In the genomic region with DNA sequence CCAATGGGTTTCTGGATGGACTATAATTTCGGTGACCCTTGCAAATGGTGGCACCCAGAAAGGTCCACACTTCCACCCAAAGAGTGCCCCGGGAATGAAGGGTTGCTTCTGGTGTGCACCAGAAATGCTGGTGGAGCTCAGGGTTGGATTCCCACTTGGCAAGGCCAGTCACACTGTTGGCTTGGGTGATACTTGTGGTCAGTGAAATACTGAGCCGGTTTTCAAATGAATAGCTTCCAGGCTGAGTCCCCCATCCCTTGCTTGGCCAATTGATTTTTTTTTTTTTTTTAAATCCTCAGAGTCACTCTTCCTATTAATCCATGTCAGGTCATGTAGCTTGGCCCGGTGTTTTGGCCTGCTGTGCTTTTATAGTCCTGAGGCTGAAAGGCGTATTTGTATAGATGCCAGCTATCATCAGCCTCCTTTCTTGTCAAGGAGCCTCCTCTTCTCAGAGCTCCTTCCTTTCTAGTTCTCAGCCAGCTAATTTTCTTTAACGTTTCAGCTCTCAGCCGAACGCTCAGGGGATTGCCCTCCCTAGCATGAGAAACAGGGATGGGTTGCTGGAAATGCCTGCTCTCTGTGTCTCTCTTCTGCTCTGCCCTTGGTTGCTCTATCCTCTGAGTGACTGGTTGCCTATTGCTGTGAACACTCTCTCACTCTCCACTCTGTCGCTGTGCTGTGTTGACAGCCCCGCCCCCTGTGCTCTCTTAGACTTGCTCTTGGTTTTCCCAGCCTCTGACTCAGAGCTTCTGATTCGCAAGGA, we compare ENCODE assay signal across 10 mouse cellular contexts. TPM values are rescaled to one million over a fixed set of nuclear protein-coding genes. Genes with fewer than 3 reads are reported as not detected.
DNase-seq lines count a peak whose midpoint lies in the region; ATAC-seq lines count a peak whose summit lies in the region.
"Had no signal": no experiment of that assay in that cellular context is flagged by ENCODE, and none has a peak within 500 bp of the region (broad histone marks: within the 10 kb centered on the region; RNA-seq: fewer than 3 reads in every experiment).

No protein-coding gene starts in this region.

- no peak overlapping the region for H3K9ac ChIP-seq in embryonic facial prominence, embryonic 11.5 days (replicated peaks; ENCODE audit: low read length)
- H3K9ac ChIP-seq in intestine, embryonic 16.5 days (ENCODE audit: low read depth, low read length): no peak overlapping the region
- H3K9ac ChIP-seq: intestine, embryonic 15.5 days; liver, embryonic 13.5 days had no signal

- no peaks in the 10 kb centered on the region for H3K36me3 ChIP-seq in embryonic facial prominence, embryonic 11.5 days (replicated peaks; ENCODE audit: control insufficient read depth, insufficient read depth, low read depth, low read length)
- H3K36me3 ChIP-seq in embryonic facial prominence, embryonic 10.5 days (replicated peaks): no peaks in the 10 kb centered on the region
- H3K36me3 ChIP-seq in intestine, embryonic 16.5 days (ENCODE audit: control insufficient read depth, insufficient read depth, low read length): no peaks in the 10 kb centered on the region
- H3K36me3 ChIP-seq: intestine, embryonic 15.5 days; liver, embryonic 13.5 days had no signal

- WGBS in embryonic facial prominence, embryonic 11.5 days: 51% methylated on average over 11 of the region's 11 CpGs
- 48% methylated on average over 11 of the region's 11 CpGs for WGBS in embryonic facial prominence, embryonic 10.5 days
- 48% methylated on average over 11 of the region's 11 CpGs for WGBS in intestine, embryonic 16.5 days

- peak; percentile 11 for DNase-seq in embryonic facial prominence, embryonic 11.5 days (ENCODE audit: low spot score)
- no peak for DNase-seq in embryonic facial prominence, embryonic 10.5 days (ENCODE audit: low spot score)
- peak; percentile 23 to 38 for DNase-seq in right cerebral cortex, adult 2 months (ENCODE audit: low spot score in 2 of 2)
- DNase-seq in right cerebral cortex, postnatal 4 days: no peak
- DNase-seq in layer of hippocampus, postnatal 10 days (ENCODE audit: low spot score in 2 of 2): peak; percentile 25 to 54
- DNase-seq in telencephalon, adult 2 months (ENCODE audit: low read depth, low spot score): peak; percentile 33
- DNase-seq: liver, embryonic 13.5 days had no signal

- no peaks in the 10 kb centered on the region for H3K4me1 ChIP-seq in embryonic facial prominence, embryonic 11.5 days (ENCODE audit: control insufficient read depth, insufficient read depth, low read length)
- peaks cover 24% of the 10 kb centered on the region for H3K4me1 ChIP-seq in embryonic facial prominence, embryonic 10.5 days
- peaks cover 8% of the 10 kb centered on the region; the same call in 1 of the 2 replicates for H3K4me1 ChIP-seq in intestine, embryonic 16.5 days (ENCODE audit: control insufficient read depth, insufficient read depth, low read length)
- H3K4me1 ChIP-seq: liver, embryonic 13.5 days had no signal

- no peaks in the 10 kb centered on the region for H3K9me3 ChIP-seq in embryonic facial prominence, embryonic 11.5 days (replicated peaks; ENCODE audit: control insufficient read depth, low read length)
- H3K9me3 ChIP-seq in embryonic facial prominence, embryonic 10.5 days: no peaks in the 10 kb centered on the region
- H3K9me3 ChIP-seq in intestine, embryonic 16.5 days (ENCODE audit: control insufficient read depth, low read length): no peaks in the 10 kb centered on the region
- H3K9me3 ChIP-seq: intestine, embryonic 15.5 days; liver, embryonic 13.5 days had no signal

- no peak for ATAC-seq in embryonic facial prominence, embryonic 11.5 days (replicated peaks; ENCODE audit: insufficient number of reproducible peaks, low FRiP score, low TSS enrichment, low read depth)
- no peak for ATAC-seq in erythroblast, adult 5-6 weeks (replicated peaks; ENCODE audit: low FRiP score, poor library complexity, severe bottlenecking)
- ATAC-seq in intestine, embryonic 16.5 days: no peak
- ATAC-seq: intestine, embryonic 15.5 days had no signal

- H3K27me3 ChIP-seq in embryonic facial prominence, embryonic 11.5 days (ENCODE audit: control insufficient read depth, insufficient read depth, low read length): no peaks in the 10 kb centered on the region
- no peaks in the 10 kb centered on the region for H3K27me3 ChIP-seq in embryonic facial prominence, embryonic 10.5 days (replicated peaks; ENCODE audit: low read depth, poor library complexity, severe bottlenecking)
- no peaks in the 10 kb centered on the region for H3K27me3 ChIP-seq in intestine, embryonic 16.5 days (replicated peaks; ENCODE audit: control insufficient read depth, insufficient read depth, low read length)
- H3K27me3 ChIP-seq: intestine, embryonic 15.5 days; liver, embryonic 13.5 days had no signal

- H3K27ac ChIP-seq in embryonic facial prominence, embryonic 11.5 days (replicated peaks; ENCODE audit: low read depth, low read length): no peak overlapping the region
- H3K27ac ChIP-seq in embryonic facial prominence, embryonic 10.5 days (replicated peaks): no peak overlapping the region
- H3K27ac ChIP-seq in intestine, embryonic 16.5 days (ENCODE audit: low read length): no peak overlapping the region
- H3K27ac ChIP-seq: intestine, embryonic 15.5 days; liver, embryonic 13.5 days had no signal

- no peak overlapping the region for H3K4me2 ChIP-seq in embryonic facial prominence, embryonic 11.5 days (ENCODE audit: low read depth, low read length)
- no peak overlapping the region for H3K4me2 ChIP-seq in intestine, embryonic 16.5 days (ENCODE audit: low read depth, low read length)
- H3K4me2 ChIP-seq: intestine, embryonic 15.5 days; liver, embryonic 13.5 days had no signal

- no peak overlapping the region for H3K4me3 ChIP-seq in embryonic facial prominence, embryonic 11.5 days (ENCODE audit: low read depth, low read length)
- H3K4me3 ChIP-seq in embryonic facial prominence, embryonic 10.5 days: no peak overlapping the region
- H3K4me3 ChIP-seq in intestine, embryonic 16.5 days (ENCODE audit: low read length): no peak overlapping the region
- H3K4me3 ChIP-seq: intestine, embryonic 15.5 days; liver, embryonic 13.5 days had no signal

RNA-seq across cellular contexts. Expression of a gene that starts 42.9 kb away (rescaled TPM):
- 20.5 and 22.3 TPM in 2 replicates for polyA plus RNA-seq in embryonic facial prominence, embryonic 11.5 days (2014; fragmentation: Nextera tagmentation; extraction: Ambion mirVana)
- 18.2 and 19.8 TPM in 2 replicates for polyA plus RNA-seq in embryonic facial prominence, embryonic 10.5 days (2016; fragmentation: Nextera tagmentation; extraction: Ambion mirVana)
- 10 to 100 TPM; 13.3 to 14.4 TPM for total RNA-seq in layer of hippocampus, postnatal 10 days (2021)
- 9.0 and 10.7 TPM in 2 replicates for total RNA-seq in erythroblast, adult 5-6 weeks (2015; ENCODE audit: low replicate concordance)
- 3.6 and 5.7 TPM in 2 replicates for total RNA-seq in erythroblast, adult 5-6 weeks (2017; ENCODE audit: low replicate concordance)
- polyA plus RNA-seq in intestine, embryonic 16.5 days (2015; fragmentation: Nextera tagmentation; extraction: Ambion mirVana): 13.0 and 15.5 TPM in 2 replicates

Comparison
In these comparisons a context has a peak if more than half of its experiments do, and no peak if none do; other contexts are left out.
1. DNase-seq: peak in embryonic facial prominence, embryonic 11.5 days (single experiment), right cerebral cortex, adult 2 months (2 of 2), layer of hippocampus, postnatal 10 days (2 of 2) and telencephalon, adult 2 months (single experiment); none in embryonic facial prominence, embryonic 10.5 days (single experiment) and right cerebral cortex, postnatal 4 days (single experiment).